Mouse (Mus musculus) cerebellum, adult 9-11 months (tissue): ENCODE data around the gene Rbp4.

ENCODE experiments used
- DNase-seq: peaks from one replicate; pipeline ENCODE4 v3.0.0; 2022

Gene Rbp4

GRCm38 (mm10) chr19:38125219-38125610 is at the start of gene Rbp4:
Rbp4 (minus strand) TSS chr19:38125281.
- no peak for DNase-seq

GRCm38 (mm10) chr19:38164633-38165032 is 39.6 kb upstream of the Rbp4 start:
- no peak for DNase-seq

GRCm38 (mm10) chr19:38161648-38162354 is 36.7 kb upstream of the Rbp4 start:
- DNase-seq: no peak

- no peak for DNase-seq
Observed at GRCm38 (mm10) chr19:38156243-38156642, 31.2 kb upstream of the Rbp4 start.

- no peak for DNase-seq
Observed at GRCm38 (mm10) chr19:38143540-38144271, 18.6 kb upstream of the Rbp4 start.

GRCm38 (mm10) chr19:38134806-38135205 is 9.7 kb upstream of the Rbp4 start:
- DNase-seq: no peak

GRCm38 (mm10) chr19:38133986-38134385 is 8.9 kb upstream of the Rbp4 start:
- no peak for DNase-seq

- DNase-seq: no peak
Observed at GRCm38 (mm10) chr19:38132481-38132880, 7.4 kb upstream of the Rbp4 start, which contains the start of gene Pde6c. Pde6c (plus strand) TSS chr19:38132781.

- DNase-seq: no peak
Observed at GRCm38 (mm10) chr19:38126656-38127055, 1.6 kb upstream of the Rbp4 start.

GRCm38 (mm10) chr19:38124401-38125218 is 471 bp downstream of the Rbp4 start:
- no peak for DNase-seq

- no peak for DNase-seq
Observed at GRCm38 (mm10) chr19:38123921-38124320, 1.2 kb downstream of the Rbp4 start.

- DNase-seq: no peak
Observed at GRCm38 (mm10) chr19:38120123-38120760, 4.8 kb downstream of the Rbp4 start.

- DNase-seq: no peak
Observed at GRCm38 (mm10) chr19:38114834-38115491, 10.1 kb downstream of the Rbp4 start.

GRCm38 (mm10) chr19:38112575-38112974 is 12.5 kb downstream of the Rbp4 start:
- no peak for DNase-seq

GRCm38 (mm10) chr19:38111056-38111455 is 14.0 kb downstream of the Rbp4 start:
- DNase-seq: no peak

GRCm38 (mm10) chr19:38109506-38110242 is 15.4 kb downstream of the Rbp4 start:
- no peak for DNase-seq

GRCm38 (mm10) chr19:38107871-38108270 is 17.2 kb downstream of the Rbp4 start:
- DNase-seq: no peak

GRCm38 (mm10) chr19:38096858-38097758 is 28.0 kb downstream of the Rbp4 start, which contains the start of gene Ffar4:
Ffar4 (plus strand) TSS chr19:38097071.
- no peak for DNase-seq

- no peak for DNase-seq
Observed at GRCm38 (mm10) chr19:38096231-38096630, 28.9 kb downstream of the Rbp4 start.

GRCm38 (mm10) chr19:38091512-38091985 is 33.5 kb downstream of the Rbp4 start:
- DNase-seq: no peak
